ENCODE assay signal across 8 mouse cellular contexts in genomic region chr7:125490947-125491735, GRCm38 (mm10). TPM values are rescaled to one million over a fixed set of nuclear protein-coding genes. Genes with fewer than 3 reads are reported as not detected.
DNase-seq lines count a peak whose midpoint lies in the region; ATAC-seq and TF ChIP-seq lines count a peak whose summit lies in the region.

Gene Nsmce1, minus strand, starts transcription at chr7:125491596.

- DNase-seq in 416B (ENCODE audit: low read depth), result peak; percentile 95
- peak; percentile 95 for DNase-seq in heart, adult 8-10 months (ENCODE audit: low spot score)
- peak; percentile 96 for DNase-seq in kidney, adult 9 months
- DNase-seq in limb, embryonic 14.5 days (ENCODE audit: low spot score), result peak; percentile 96
- DNase-seq in midbrain, postnatal 0 days (ENCODE audit: low spot score), result peak; percentile 98
- peak; percentile 89 to 93 for DNase-seq in spleen, postnatal 14 days (ENCODE audit: low spot score in 2 of 2)

- 1% methylated on average over 56 of the region's 56 CpGs for WGBS in bone marrow, adult 2 months
- under 1% methylated on average over 56 of the region's 56 CpGs for WGBS in embryonic facial prominence, embryonic 15.5 days
- WGBS in limb, embryonic 14.5 days, result under 1% methylated on average over 53 of the region's 56 CpGs
- under 1% methylated on average over 55 of the region's 56 CpGs for WGBS in midbrain, postnatal 0 days

- no peaks in the 10 kb centered on the region for H3K27me3 ChIP-seq in embryonic facial prominence, embryonic 15.5 days
- no peaks in the 10 kb centered on the region for H3K27me3 ChIP-seq in limb, embryonic 14.5 days (ENCODE audit: control insufficient read depth, insufficient read depth, low read length)
- H3K27me3 ChIP-seq in midbrain, postnatal 0 days (ENCODE audit: insufficient read depth, low read length), result no peaks in the 10 kb centered on the region

- peak within 1 kb of the TSS; percentile 80 for H3K4me3 ChIP-seq in bone marrow, adult 2 months (replicated peaks; ENCODE audit: control insufficient read depth, low read depth, low read length)
- H3K4me3 ChIP-seq in embryonic facial prominence, embryonic 15.5 days (replicated peaks), result peak within 1 kb of the TSS; percentile 65
- H3K4me3 ChIP-seq in limb, embryonic 14.5 days (replicated peaks; ENCODE audit: low read length), result peak within 1 kb of the TSS; percentile 64
- peak within 1 kb of the TSS; percentile 56 for H3K4me3 ChIP-seq in midbrain, postnatal 0 days (ENCODE audit: low read depth, low read length)

- peak; percentile 76 for TF ChIP-seq POLR2A in bone marrow, adult 2 months (IDR thresholded peaks at IDR 0.05; ENCODE audit: borderline replicate concordance, control insufficient read depth, low read depth, low read length)
- 0 out of 2 replicates have a peak, but pooled peaks have one; percentile 52 for TF ChIP-seq POLR2A in limb, embryonic 14.5 days (IDR thresholded peaks at IDR 0.05; ENCODE audit: borderline replicate concordance, extremely low read depth, insufficient read depth, insufficient read length)

- peak; percentile 98 for ATAC-seq in embryonic facial prominence, embryonic 15.5 days (ENCODE audit: insufficient number of reproducible peaks, low FRiP score, low TSS enrichment, low read depth)
- peak; percentile 99 for ATAC-seq in limb, embryonic 14.5 days (ENCODE audit: low FRiP score, low read depth)
- ATAC-seq in midbrain, postnatal 0 days (ENCODE audit: low FRiP score), result peak; percentile 98

- peak within 1 kb of the TSS; percentile 60 for H3K9ac ChIP-seq in embryonic facial prominence, embryonic 15.5 days
- peak within 1 kb of the TSS; percentile 82 for H3K9ac ChIP-seq in limb, embryonic 14.5 days (ENCODE audit: low read depth, low read length, severe bottlenecking)
- H3K9ac ChIP-seq in midbrain, postnatal 0 days (replicated peaks; ENCODE audit: low read length, poor library complexity, severe bottlenecking), result peak within 1 kb of the TSS; percentile 76

- peak within 1 kb of the TSS; percentile 80 for H3K27ac ChIP-seq in bone marrow, adult 2 months (ENCODE audit: control insufficient read depth, insufficient read depth, low read depth, low read length, poor library complexity)
- H3K27ac ChIP-seq in embryonic facial prominence, embryonic 15.5 days (replicated peaks), result peak within 1 kb of the TSS; percentile 84
- H3K27ac ChIP-seq in limb, embryonic 14.5 days (replicated peaks; ENCODE audit: low read depth, low read length), result peak within 1 kb of the TSS; percentile 89
- peak within 1 kb of the TSS; percentile 79 for H3K27ac ChIP-seq in midbrain, postnatal 0 days (ENCODE audit: low read depth, low read length)

- H3K4me2 ChIP-seq in embryonic facial prominence, embryonic 15.5 days (replicated peaks), result peak within 1 kb of the TSS; percentile 66
- H3K4me2 ChIP-seq in limb, embryonic 14.5 days (replicated peaks; ENCODE audit: low read depth, low read length, severe bottlenecking), result peak within 1 kb of the TSS; percentile 79
- peak within 1 kb of the TSS; percentile 68 for H3K4me2 ChIP-seq in midbrain, postnatal 0 days (ENCODE audit: low read depth, low read length, poor library complexity, severe bottlenecking)

- no peaks in the 10 kb centered on the region for H3K9me3 ChIP-seq in embryonic facial prominence, embryonic 15.5 days (replicated peaks)
- no peaks in the 10 kb centered on the region for H3K9me3 ChIP-seq in limb, embryonic 14.5 days (ENCODE audit: control insufficient read depth, low read length)
- no peaks in the 10 kb centered on the region for H3K9me3 ChIP-seq in midbrain, postnatal 0 days (ENCODE audit: low read length)

- TF ChIP-seq CTCF in bone marrow, adult 2 months (IDR thresholded peaks at IDR 0.05; ENCODE audit: control insufficient read depth, insufficient read depth, low read length), result no peak
- peak; percentile 58 for TF ChIP-seq CTCF in midbrain, postnatal 0 days (IDR thresholded peaks at IDR 0.05)

- H3K4me1 ChIP-seq in bone marrow, adult 2 months (ENCODE audit: control insufficient read depth, insufficient read depth, low read length), result peaks cover 10% of the 10 kb centered on the region
- peaks cover 14% of the 10 kb centered on the region for H3K4me1 ChIP-seq in embryonic facial prominence, embryonic 15.5 days
- peaks cover 16% of the 10 kb centered on the region for H3K4me1 ChIP-seq in limb, embryonic 14.5 days (ENCODE audit: control insufficient read depth, insufficient read depth, low read length)
- H3K4me1 ChIP-seq in midbrain, postnatal 0 days (ENCODE audit: insufficient read depth, low read length), result peaks cover 10% of the 10 kb centered on the region; the same call in 1 of the 2 replicates

- H3K36me3 ChIP-seq in embryonic facial prominence, embryonic 15.5 days, result peaks cover 2% of the 10 kb centered on the region; the same call in 1 of the 2 replicates
- peaks cover 8% of the 10 kb centered on the region; the same call in 1 of the 2 replicates for H3K36me3 ChIP-seq in limb, embryonic 14.5 days (ENCODE audit: control insufficient read depth, insufficient read depth, low read length)
- H3K36me3 ChIP-seq in midbrain, postnatal 0 days (ENCODE audit: insufficient read depth, low read length), result no peaks in the 10 kb centered on the region

RNA-seq across cellular contexts. Expression of gene Nsmce1, which starts in this region (rescaled TPM):
- polyA plus RNA-seq in bone marrow, adult 2 months (2011; ENCODE audit: insufficient read depth, insufficient read length, low replicate concordance, missing spikeins), result 42.7 and 49.6 TPM in 2 replicates
- 105 and 110 TPM in 2 replicates for polyA plus RNA-seq in embryonic facial prominence, embryonic 15.5 days (2015; fragmentation: Nextera tagmentation; extraction: Ambion mirVana)
- total RNA-seq in heart, adult 8-10 months (2022), result 10 to 100 TPM; 28.9 to 33.1 (median 31.3) TPM
- 61.8 and 67.2 TPM in 2 replicates for polyA plus RNA-seq in limb, embryonic 14.5 days (2012; rRNA removed)
- polyA plus RNA-seq in limb, embryonic 14.5 days (2014; fragmentation: Nextera tagmentation; extraction: Ambion mirVana), result 121 TPM in 2 replicates
- 23.1 and 25.2 TPM in 2 replicates for total RNA-seq in midbrain, postnatal 0 days (2014; rRNA removed)
- polyA plus RNA-seq in midbrain, postnatal 0 days (2015; fragmentation: Nextera tagmentation; extraction: Ambion mirVana), result 77.8 and 81.9 TPM in 2 replicates

Comparison
In these comparisons a context has a peak if more than half of its experiments do, and no peak if none do; other contexts are left out.
1. Peak in every context shown above with its lines: DNase-seq, ATAC-seq, H3K4me3 ChIP-seq and H3K27ac ChIP-seq.